ENCODE assay signal across 7 mouse cellular contexts in genomic region chr2:170496154-170496930, GRCm38 (mm10). TPM values are rescaled to one million over a fixed set of nuclear protein-coding genes. Genes with fewer than 3 reads are reported as not detected.
DNase-seq lines count a peak whose midpoint lies in the region; ATAC-seq and TF ChIP-seq lines count a peak whose summit lies in the region.

TSS of gene Pfdn4 (plus strand) at chr2:170496428.

- dilution Hi-C loops in CH12.LX (cut with MboI; ENCODE audit: extremely low pct_ligation_motif_present, extremely low pct_unique_long_range_greater_than_20kb, low sequenced_read_pairs): no loop called here

- intact Hi-C loops in left cerebral cortex, postnatal 36 days (cut with DNase I): no loop called here

- in situ Hi-C loops in CH12.LX (cut with MboI; ENCODE audit: low pct_ligation_motif_present, low pct_unique_long_range_greater_than_20kb, low sequenced_read_pairs) (no loop called here), ES-E14 (cut with MboI; ENCODE audit: low sequenced_read_pairs in 2 of 2, unreplicated experiment in 2 of 2) (no loop called here)

- ATAC-seq in monocyte, adult 5-6 weeks (replicated peaks; ENCODE audit: insufficient number of reproducible peaks, low FRiP score, low TSS enrichment, poor library complexity, severe bottlenecking): no peak

- no peak within 1 kb of the TSS for H3K4me3 ChIP-seq in CH12.LX (replicated peaks in 1 of 3; ENCODE audit: low read depth in 2 of 3, low read length in 2 of 3, poor library complexity in 1 of 3)
- H3K4me3 ChIP-seq in ES-E14 (ENCODE audit: insufficient read depth in 1 of 2, low read depth in 1 of 2, low read length in 2 of 2, poor library complexity in 1 of 2, severe bottlenecking in 1 of 2): peak within 1 kb of the TSS; percentile 35 to 42
- H3K4me3 ChIP-seq in embryonic fibroblast, embryonic 13.5 days (ENCODE audit: insufficient read depth, low read length): no peak within 1 kb of the TSS

- TF ChIP-seq EP300 in CH12.LX (IDR thresholded peaks at IDR 0.05; ENCODE audit: low read length): no peak

- H3K9me3 ChIP-seq in CH12.LX (replicated peaks; ENCODE audit: low read length) (no peaks in the 10 kb centered on the region), ES-E14 (ENCODE audit: control insufficient read depth, insufficient read depth, low read depth, low read length) (no peaks in the 10 kb centered on the region)

- H3K27ac ChIP-seq in CH12.LX (ENCODE audit: insufficient read depth, low read depth) (no peak within 1 kb of the TSS), ES-E14 (ENCODE audit: insufficient read depth, low read depth, low read length, poor library complexity, severe bottlenecking) (no peak within 1 kb of the TSS)
- H3K27ac ChIP-seq in embryonic fibroblast, embryonic 13.5 days (ENCODE audit: insufficient read depth, low read length): no peak within 1 kb of the TSS

- no peak within 1 kb of the TSS for H3K4me2 ChIP-seq in CH12.LX (ENCODE audit: insufficient read depth, low read depth, poor library complexity, severe bottlenecking)

- H3K4me1 ChIP-seq in CH12.LX (ENCODE audit: control insufficient read depth in 1 of 2, insufficient read depth in 2 of 2) (no peaks in the 10 kb centered on the region), ES-E14 (ENCODE audit: control insufficient read depth in 2 of 2, insufficient read depth in 2 of 2, low read length in 2 of 2, poor library complexity in 1 of 2) (peaks cover 0 to 14% of the 10 kb centered on the region in 2 experiments; a peak in 2 of 4 replicates)
- no peaks in the 10 kb centered on the region for H3K4me1 ChIP-seq in embryonic fibroblast, embryonic 13.5 days (ENCODE audit: control insufficient read depth, insufficient read depth, low read length)

- no peak for TF ChIP-seq POLR2A in CH12.LX (IDR thresholded peaks at IDR 0.05; ENCODE audit: low read depth, low read length)
- no peak for TF ChIP-seq POLR2A in embryonic fibroblast, embryonic 13.5 days (IDR thresholded peaks at IDR 0.05; ENCODE audit: low read depth, low read length)

- no peaks in the 10 kb centered on the region for H3K36me3 ChIP-seq in CH12.LX (replicated peaks in 1 of 2; ENCODE audit: control insufficient read depth in 1 of 2, insufficient read depth in 1 of 2, low read length in 1 of 2)
- no peaks in the 10 kb centered on the region for H3K36me3 ChIP-seq in ES-E14 (ENCODE audit: control insufficient read depth, insufficient read depth, low read length, poor library complexity, severe bottlenecking)

- peaks cover 43% of the 10 kb centered on the region for H3K27me3 ChIP-seq in CH12.LX (replicated peaks)

- DNase-seq in CH12.LX (ENCODE audit: extremely low read depth) (no peak), ES-E14 (ENCODE audit: low read depth, low spot score) (no peak), MN1 (ENCODE audit: low spot score) (no peak)
- DNase-seq in heart, postnatal 4 days: no peak
- DNase-seq in left cerebral cortex, postnatal 36 days (ENCODE audit: low spot score in 2 of 2): peak in 1 of 2 experiments; percentile 26

- TF ChIP-seq CTCF in CH12.LX (conservative IDR thresholded peaks at IDR 0.05 in 1 of 2, IDR thresholded peaks at IDR 0.05 in 1 of 2; ENCODE audit: low read depth in 2 of 2, low read length in 2 of 2): no peak
- TF ChIP-seq CTCF in embryonic fibroblast, embryonic 13.5 days (IDR thresholded peaks at IDR 0.05; ENCODE audit: borderline replicate concordance, insufficient read depth, low read length): no peak

- TF ChIP-seq RAD21 in CH12.LX (IDR thresholded peaks at IDR 0.05; ENCODE audit: low read depth, low read length): no peak

- H3K9ac ChIP-seq in CH12.LX (ENCODE audit: insufficient read depth, low read depth) (no peak within 1 kb of the TSS), ES-E14 (ENCODE audit: insufficient read depth, low read depth, low read length, poor library complexity, severe bottlenecking) (no peak within 1 kb of the TSS)

- H3K79me2 ChIP-seq in CH12.LX (replicated peaks; ENCODE audit: control insufficient read depth, extremely low read depth, insufficient read depth, poor library complexity, severe bottlenecking): no peaks in the 10 kb centered on the region

TF ChIP-seq in CH12.LX, 34 proteins besides CTCF, POLR2A, EP300 and RAD21:
- no peak for TF ChIP-seq GABPA (IDR thresholded peaks at IDR 0.05; ENCODE audit: insufficient replicate concordance, low read depth, low read length)
- no peak for TF ChIP-seq ELF1 (IDR thresholded peaks at IDR 0.05; ENCODE audit: low read depth, low read length)
- TF ChIP-seq KAT2A (IDR thresholded peaks at IDR 0.05; ENCODE audit: insufficient replicate concordance, low read length): no peak
- no peak for TF ChIP-seq NELFE (IDR thresholded peaks at IDR 0.05; ENCODE audit: low read depth, low read length)
- TF ChIP-seq NRF1 (IDR thresholded peaks at IDR 0.05; ENCODE audit: low read depth, low read length): no peak
- TF ChIP-seq ZC3H11A (IDR thresholded peaks at IDR 0.05; ENCODE audit: low read depth, low read length): no peak
- no peak for TF ChIP-seq MAX (IDR thresholded peaks at IDR 0.05; ENCODE audit: low read length)
- no peak for TF ChIP-seq ZKSCAN1 (IDR thresholded peaks at IDR 0.05; ENCODE audit: borderline replicate concordance, low read depth, low read length)
TF ChIP-seq in CH12.LX: peak in this region for 0.

TF ChIP-seq in ES-E14, 5 proteins besides CTCF, POLR2A, EP300 and RAD21:
- no peak for TF ChIP-seq ZNF384 (IDR thresholded peaks at IDR 0.05; ENCODE audit: low read depth, low read length)
- no peak for TF ChIP-seq MAFK (IDR thresholded peaks at IDR 0.05; ENCODE audit: insufficient read depth, low read depth, low read length)
- no peak for TF ChIP-seq HCFC1 (IDR thresholded peaks at IDR 0.05; ENCODE audit: borderline replicate concordance, insufficient read depth, low read length)
- TF ChIP-seq ZC3H11A (IDR thresholded peaks at IDR 0.05; ENCODE audit: borderline replicate concordance, low read depth, low read length): no peak
- no peak for TF ChIP-seq CHD2 (IDR thresholded peaks at IDR 0.05; ENCODE audit: low read depth, low read length)

RNA-seq across cellular contexts. Expression of gene Pfdn4, which starts in this region (rescaled TPM):
- total RNA-seq in CH12.LX (2012; rRNA removed): 56.2 and 68.1 TPM in 2 replicates
- 222 and 254 TPM in 2 replicates for total RNA-seq in CH12.LX (2014; rRNA removed)
- polyA plus RNA-seq in CH12.LX (2012; ENCODE audit: insufficient read length, low read depth): 68.8 and 77.8 TPM in 2 replicates
- total RNA-seq in ES-E14 (2012; rRNA removed): 52.6 and 72.6 TPM in 2 replicates
- polyA plus RNA-seq in embryonic fibroblast, embryonic 13.5 days (2011; ENCODE audit: insufficient read length, low read depth, missing spikeins): 111 and 137 TPM in 2 replicates
- total RNA-seq in heart, postnatal 4 days (2021): 10 to 100 TPM; 15.4 to 17.2 TPM
- 10 to 100 TPM; 29.4 to 31.9 TPM for total RNA-seq in left cerebral cortex, postnatal 36 days (2021)
- 31.7 to 52.4 TPM (median 43.6 TPM) in 3 replicates for total RNA-seq in monocyte, adult 5-6 weeks (2017)

Comparison
In these comparisons a context has a peak if more than half of its experiments do, and no peak if none do; other contexts are left out.
1. H3K4me3 ChIP-seq: peak in ES-E14 (2 of 2); none in CH12.LX (0 of 3) and embryonic fibroblast, embryonic 13.5 days (single experiment).